Mouse (Mus musculus) CD4-positive naive resting alpha-beta T cell, adult 76 days (primary cell): ENCODE measurements around the gene Prdm1. TPM values are rescaled to one million over a fixed set of nuclear protein-coding genes. Genes with fewer than 3 reads are reported as not detected.

ENCODE experiments used
- total RNA-seq: library from RNA; stranded (reverse); gene quantifications from one replicate; pipeline ENCODE4 v1.2.4, GENCODE M21; 2023

Prdm1 gene
- total RNA-seq, result 6.9 TPM

DNA sequence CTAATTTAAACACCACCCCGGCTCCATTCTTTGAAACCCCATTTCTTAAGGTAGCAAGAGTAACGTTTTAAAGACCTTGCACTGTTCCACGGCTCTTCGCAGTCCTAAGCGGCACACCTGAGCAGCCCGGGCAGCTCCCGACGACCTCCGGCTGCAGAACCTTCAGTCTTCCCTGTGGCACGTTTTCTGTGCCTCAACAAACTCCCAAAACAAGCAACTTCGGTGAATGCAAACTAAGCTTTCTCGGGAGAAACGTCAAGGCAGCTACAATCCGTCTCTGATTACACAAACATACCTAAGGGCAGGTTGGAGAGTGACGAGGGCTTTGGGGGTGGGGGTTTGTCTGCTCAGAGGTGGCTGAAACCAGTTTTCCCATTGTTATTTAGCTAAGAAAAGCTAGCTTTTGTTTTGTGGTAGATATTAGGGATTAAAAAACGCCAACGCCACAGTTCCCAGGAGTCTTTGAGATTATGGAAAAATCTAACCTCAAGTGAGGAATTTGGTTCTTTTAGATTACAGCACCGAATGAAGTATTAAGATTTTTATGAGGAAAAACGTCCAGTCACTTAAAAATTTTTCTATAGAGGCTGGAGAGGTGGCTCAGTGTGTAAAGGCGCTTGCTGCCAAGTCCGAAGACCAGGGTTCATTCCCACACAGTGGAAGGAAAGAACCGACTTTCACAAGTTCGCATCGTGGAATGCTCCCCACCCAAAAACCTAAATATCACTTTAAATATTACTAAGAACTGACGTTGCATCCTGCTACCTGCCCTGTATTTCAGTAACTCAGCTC, at the start of gene Prdm1:
TSS of gene Prdm1 (minus strand) at position 211 of the 792 bp plus-strand sequence.

